Mouse (Mus musculus) CH12.LX (cell line): ENCODE results near the gene Arhgap6.

Experiments used
- CTCF ChIP-seq, 2 experiments: IDR thresholded peaks in 1 of 2; conservative IDR thresholded peaks in 1 of 2; 2 replicates each; pipeline ENCODE4 v1.5.1; 2011 to 2012; ENCODE audit warnings: low read depth in 2 of 2, low read length in 2 of 2, improper control_type of control experiment in 1 of 2, inconsistent platforms in 1 of 2, mild to moderate bottlenecking in 1 of 2, moderate library complexity in 1 of 2
- E2F4 ChIP-seq: IDR thresholded peaks from 2 replicates; pipeline ENCODE4 v1.6.1; 2011; ENCODE audit warnings: low read depth, low read length, improper control_type of control experiment; ENCODE audit not compliant: insufficient replicate concordance
- GABPA ChIP-seq: IDR thresholded peaks from 2 replicates; pipeline ENCODE4 v1.6.1; 2012; ENCODE audit warnings: low read depth, low read length, improper control_type of control experiment, inconsistent platforms; ENCODE audit not compliant: insufficient replicate concordance
- HCFC1 ChIP-seq: IDR thresholded peaks from 2 replicates; pipeline ENCODE4 v1.6.1; 2012; ENCODE audit warnings: low read depth, mild to moderate bottlenecking, inconsistent platforms, low read length, improper control_type of control experiment
- MAZ ChIP-seq: IDR thresholded peaks from 2 replicates; pipeline ENCODE4 v1.6.1; 2012; ENCODE audit warnings: low read depth, mild to moderate bottlenecking, inconsistent platforms, low read length, improper control_type of control experiment, moderate library complexity
- POLR2A ChIP-seq: IDR thresholded peaks from 2 replicates; pipeline ENCODE4 v1.6.1; 2011; ENCODE audit warnings: low read depth, mild to moderate bottlenecking, improper control_type of control experiment, low read length
- SIN3A ChIP-seq: IDR thresholded peaks from 2 replicates; pipeline ENCODE4 v1.6.1; 2012; ENCODE audit warnings: low read length, improper control_type of control experiment, inconsistent platforms
- TBP ChIP-seq: conservative IDR thresholded peaks from 2 replicates; pipeline ENCODE4 v1.6.1; 2011; ENCODE audit warnings: low read depth, low read length, improper control_type of control experiment

GRCm38 (mm10) chrX:168848062-168848461 is 53.2 kb downstream of the Arhgap6 start:
- no peak for TF ChIP-seq CTCF (conservative IDR thresholded peaks at IDR 0.05 in 1 of 2, IDR thresholded peaks at IDR 0.05 in 1 of 2; ENCODE audit: low read depth in 2 of 2, low read length in 2 of 2)
- no peak for TF ChIP-seq POLR2A
- no peak for TF ChIP-seq HCFC1
- TF ChIP-seq TBP: no peak
- no peak for TF ChIP-seq MAZ
- no peak for TF ChIP-seq GABPA
- no peak for TF ChIP-seq SIN3A
- no peak for TF ChIP-seq E2F4
